Mouse (Mus musculus) MEL (cell line): Measurements from ENCODE around the gene Hoxa4. TPM values are rescaled to one million over a fixed set of nuclear protein-coding genes. Genes with fewer than 3 reads are reported as not detected.

Experiments used
- DNase-seq: peaks from one replicate; pipeline ENCODE4 v3.0.0; 2011; ENCODE audit warnings: low read depth, low spot score
- H3K27ac ChIP-seq: 2 replicates; pipeline ENCODE4 v1.5.1; 2012; ENCODE audit warnings: low read depth, mild to moderate bottlenecking, control low read depth, low read length, moderate library complexity; ENCODE audit not compliant: control insufficient read depth
- H3K27me3 ChIP-seq, 2 experiments: fragments of 150-350 bp in 1 of 2; sonication (generic) in 1 of 2; 2 replicates each; pipeline ENCODE4 v1.6.1; 2012; ENCODE audit warnings: low read length in 2 of 2, mild to moderate bottlenecking in 2 of 2, improper control_type of control experiment in 1 of 2, moderate library complexity in 1 of 2; ENCODE audit not compliant: insufficient read depth in 2 of 2, control insufficient read depth in 1 of 2
- H3K36me3 ChIP-seq, 2 experiments: 2 replicates each; pipeline ENCODE4 v1.6.1; 2012 to 2014; ENCODE audit warnings: low read length in 2 of 2, improper control_type of control experiment in 1 of 2, inconsistent platforms in 1 of 2, mild to moderate bottlenecking in 1 of 2; ENCODE audit not compliant: insufficient read depth in 2 of 2, control insufficient read depth in 1 of 2
- H3K4me1 ChIP-seq, 2 experiments: fragments of 150-350 bp in 1 of 2; sonication (generic) in 1 of 2; 2 replicates each; pipeline ENCODE4 v1.6.1; 2012; ENCODE audit warnings: low read length in 2 of 2, improper control_type of control experiment in 1 of 2, mild to moderate bottlenecking in 1 of 2; ENCODE audit not compliant: insufficient read depth in 2 of 2, control insufficient read depth in 1 of 2
- H3K4me3 ChIP-seq, 2 experiments: fragments of 150-350 bp in 1 of 2; sonication (generic) in 1 of 2; 2 replicates each; pipeline ENCODE4 v1.5.1; 2012; ENCODE audit warnings: low read depth in 2 of 2, low read length in 2 of 2, mild to moderate bottlenecking in 2 of 2, moderate library complexity in 2 of 2, control low read depth in 1 of 2, improper control_type of control experiment in 1 of 2; ENCODE audit not compliant: control insufficient read depth in 1 of 2, insufficient read depth in 1 of 2
- H3K79me2 ChIP-seq: 2 replicates; pipeline ENCODE4 v1.6.1; 2012; ENCODE audit warnings: mild to moderate bottlenecking, low read length, moderate library complexity; ENCODE audit not compliant: control insufficient read depth, poor library complexity, insufficient read depth
- H3K9ac ChIP-seq: 2 replicates; pipeline ENCODE4 v1.6.1; 2012; ENCODE audit warnings: low read depth, mild to moderate bottlenecking, control low read depth, low read length, moderate library complexity; ENCODE audit not compliant: control insufficient read depth, poor library complexity, severe bottlenecking
- H3K9me3 ChIP-seq: fragments of 150-350 bp; sonication (generic); replicated peaks from 2 replicates; pipeline ENCODE4 v1.6.1; 2012; ENCODE audit warnings: mild to moderate bottlenecking, low read length, improper control_type of control experiment, moderate library complexity; ENCODE audit not compliant: insufficient read depth
- CHD2 ChIP-seq: IDR thresholded peaks from 2 replicates; pipeline ENCODE4 v1.6.1; 2011; ENCODE audit warnings: low read length, improper control_type of control experiment
- E2F4 ChIP-seq: IDR thresholded peaks from 2 replicates; pipeline ENCODE4 v1.6.1; 2011; ENCODE audit warnings: low read depth, low read length, improper control_type of control experiment, borderline replicate concordance
- ELF1 ChIP-seq: IDR thresholded peaks from 2 replicates; pipeline ENCODE4 v1.6.1; 2014; ENCODE audit warnings: low read depth, mild to moderate bottlenecking, inconsistent platforms, low read length, improper control_type of control experiment, moderate library complexity
- EP300 ChIP-seq, 2 experiments: IDR thresholded peaks; 2 replicates each; pipeline ENCODE4 v1.6.1; 2011; ENCODE audit warnings: improper control_type of control experiment in 2 of 2, low read length in 2 of 2, low read depth in 1 of 2, mild to moderate bottlenecking in 1 of 2
- ETS1 ChIP-seq: IDR thresholded peaks from 2 replicates; pipeline ENCODE4 v1.6.1; 2012; ENCODE audit warnings: low read depth, mild to moderate bottlenecking, inconsistent platforms, low read length, improper control_type of control experiment, moderate library complexity
- GABPA ChIP-seq: IDR thresholded peaks from 2 replicates; pipeline ENCODE4 v1.6.1; 2012; ENCODE audit warnings: low read depth, mild to moderate bottlenecking, inconsistent platforms, low read length, improper control_type of control experiment, moderate library complexity
- GATA1 ChIP-seq: IDR thresholded peaks from 2 replicates; pipeline ENCODE4 v1.6.1; 2011; ENCODE audit warnings: low read depth, low read length, improper control_type of control experiment
- KAT2A ChIP-seq: conservative IDR thresholded peaks from 2 replicates; pipeline ENCODE4 v1.6.1; 2012; ENCODE audit warnings: low read depth, low read length, improper control_type of control experiment, inconsistent platforms
- MAFK ChIP-seq: IDR thresholded peaks from 2 replicates; pipeline ENCODE4 v1.6.1; 2011; ENCODE audit warnings: low read depth, mild to moderate bottlenecking, low read length, improper control_type of control experiment, borderline replicate concordance
- MXI1 ChIP-seq: IDR thresholded peaks from 2 replicates; pipeline ENCODE4 v1.6.1; 2011; ENCODE audit warnings: mild to moderate bottlenecking, low read depth, low read length, improper control_type of control experiment
- NRF1 ChIP-seq: IDR thresholded peaks from 2 replicates; pipeline ENCODE4 v1.6.1; 2014; ENCODE audit warnings: low read depth, mild to moderate bottlenecking, inconsistent platforms, low read length, improper control_type of control experiment, moderate library complexity; ENCODE audit not compliant: poor library complexity, insufficient read depth, severe bottlenecking
- POLR2A ChIP-seq, 2 experiments: IDR thresholded peaks; 2 replicates each; pipeline ENCODE4 v1.6.1; 2011 to 2012; ENCODE audit warnings: low read length in 2 of 2, mild to moderate bottlenecking in 2 of 2, control low read depth in 1 of 2, improper control_type of control experiment in 1 of 2, low read depth in 1 of 2, moderate library complexity in 1 of 2; ENCODE audit not compliant: control insufficient read depth in 1 of 2, insufficient read depth in 1 of 2, poor library complexity in 1 of 2
- POLR2AphosphoS2 ChIP-seq: IDR thresholded peaks from 2 replicates; pipeline ENCODE4 v1.6.1; 2011; ENCODE audit warnings: low read length, improper control_type of control experiment
- RCOR1 ChIP-seq: IDR thresholded peaks from 2 replicates; pipeline ENCODE4 v1.6.1; 2012; ENCODE audit warnings: low read depth, mild to moderate bottlenecking, inconsistent platforms, low read length, improper control_type of control experiment
- TBP ChIP-seq: IDR thresholded peaks from 2 replicates; pipeline ENCODE4 v1.8.0; 2011; ENCODE audit warnings: low read depth, low read length, improper control_type of control experiment
- UBTF ChIP-seq: IDR thresholded peaks from 2 replicates; pipeline ENCODE4 v1.6.1; 2012; ENCODE audit warnings: low read depth, mild to moderate bottlenecking, inconsistent platforms, low read length, improper control_type of control experiment, moderate library complexity, borderline replicate concordance; ENCODE audit not compliant: insufficient read depth
- USF2 ChIP-seq, 2 experiments: IDR thresholded peaks; 2 replicates each; pipeline ENCODE4 v1.6.1; 2011 to 2012; ENCODE audit warnings: improper control_type of control experiment in 2 of 2, low read length in 2 of 2, borderline replicate concordance in 1 of 2, inconsistent platforms in 1 of 2, low read depth in 1 of 2, mild to moderate bottlenecking in 1 of 2; ENCODE audit not compliant: insufficient read depth in 1 of 2
- ZC3H11A ChIP-seq: IDR thresholded peaks from 2 replicates; pipeline ENCODE4 v1.6.1; 2012; ENCODE audit warnings: low read depth, mild to moderate bottlenecking, inconsistent platforms, low read length, improper control_type of control experiment
- ZMIZ1 ChIP-seq: IDR thresholded peaks from 2 replicates; pipeline ENCODE4 v1.6.1; 2012; ENCODE audit warnings: low read depth, mild to moderate bottlenecking, inconsistent platforms, low read length, improper control_type of control experiment, moderate library complexity
- ZNF384 ChIP-seq: IDR thresholded peaks from 2 replicates; pipeline ENCODE4 v1.6.1; 2012; ENCODE audit warnings: low read depth, mild to moderate bottlenecking, inconsistent platforms, low read length, improper control_type of control experiment
- polyA plus RNA-seq, 2 experiments: library from polyadenylated mRNA; stranded (reverse) in 1 of 2; unstranded in 1 of 2; fragments of >175 nt in 1 of 2; fragments of >200 nt in 1 of 2; gene quantifications; 2 replicates each; pipeline versions ENCODE4 v1.2.1 to v1.2.4; 2012; ENCODE audit warnings: low replicate concordance in 2 of 2, low read depth in 1 of 2; ENCODE audit not compliant: insufficient read length in 2 of 2, insufficient read depth in 1 of 2, missing spikeins in 1 of 2
- total RNA-seq: library from RNA; depleted of rRNA; stranded (reverse); fragments of 300-350 nt; gene quantifications from 2 replicates; pipeline ENCODE4 v1.2.3, GENCODE M21; 2012

Gene Hoxa4
- total and polyA plus RNA-seq, 3 experiments = not detected

DNA sequence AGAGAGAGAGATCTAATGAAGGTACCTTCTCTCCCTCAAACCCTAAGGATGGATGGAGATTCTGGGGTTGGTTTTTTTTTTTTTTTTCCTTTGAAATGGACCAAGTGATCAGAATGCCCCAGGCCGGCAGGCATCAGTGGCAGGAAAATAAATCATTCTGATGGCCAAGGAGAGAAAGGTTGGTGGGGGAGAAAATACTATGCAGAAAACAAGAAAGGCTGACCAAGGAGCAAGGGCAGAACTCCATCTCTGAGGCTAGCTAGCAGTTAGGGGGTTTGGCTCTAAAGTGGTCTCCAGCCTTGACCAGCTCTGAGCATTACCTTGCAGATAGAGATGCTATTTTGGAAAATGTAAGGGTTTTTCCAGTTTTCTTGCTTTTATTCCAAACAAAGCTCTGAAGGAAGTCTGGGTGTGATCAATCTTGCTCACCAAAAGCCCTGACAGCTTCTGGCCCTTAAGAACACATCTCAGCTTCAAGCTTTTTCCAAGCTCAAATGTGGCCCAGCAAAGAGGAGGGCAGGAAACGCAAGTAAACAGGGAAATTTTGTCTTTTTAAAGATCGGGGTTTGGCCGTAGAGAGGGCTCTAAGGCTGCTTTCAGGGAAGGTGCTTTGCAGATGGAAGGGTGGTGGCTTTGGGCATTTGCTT lies 25.0 kb downstream of the Hoxa4 start:
- H3K79me2 ChIP-seq = no peaks in the 10 kb centered on the region
- no peak overlapping the region for H3K4me3 ChIP-seq
- H3K4me1 ChIP-seq = no peaks in the 10 kb centered on the region
- no peaks in the 10 kb centered on the region for H3K9me3 ChIP-seq
- no peak for DNase-seq
- H3K9ac ChIP-seq = no peak overlapping the region
- no peak overlapping the region for H3K27ac ChIP-seq
- H3K27me3 ChIP-seq = no peaks in the 10 kb centered on the region
- H3K36me3 ChIP-seq = no peaks in the 10 kb centered on the region
- TF ChIP-seq E2F4 = no peak
- no peak for TF ChIP-seq ELF1
- TF ChIP-seq MAFK = no peak
- no peak for TF ChIP-seq ZNF384
- no peak for TF ChIP-seq ETS1
- no peak for TF ChIP-seq ZC3H11A
- no peak for TF ChIP-seq ZMIZ1
- TF ChIP-seq KAT2A = no peak
- TF ChIP-seq TBP = no peak
- no peak for TF ChIP-seq RCOR1
- no peak for TF ChIP-seq GATA1
- no peak for TF ChIP-seq POLR2A (IDR thresholded peaks at IDR 0.05; ENCODE audit: control insufficient read depth in 1 of 2, insufficient read depth in 1 of 2, low read depth in 1 of 2, low read length in 2 of 2, poor library complexity in 1 of 2)
- no peak for TF ChIP-seq NRF1
- no peak for TF ChIP-seq POLR2AphosphoS2
- TF ChIP-seq USF2 (IDR thresholded peaks at IDR 0.05; ENCODE audit: borderline replicate concordance in 1 of 2, insufficient read depth in 1 of 2, low read depth in 1 of 2, low read length in 2 of 2) = no peak
- no peak for TF ChIP-seq EP300 (IDR thresholded peaks at IDR 0.05; ENCODE audit: low read depth in 1 of 2, low read length in 2 of 2)
- no peak for TF ChIP-seq GABPA
- no peak for TF ChIP-seq MXI1
- TF ChIP-seq CHD2 = no peak
- no peak for TF ChIP-seq UBTF
- TF ChIP-seq, all 39 proteins: peak for 0
